Mouse (Mus musculus): Measurements from ENCODE around the gene Ankar. TPM values are rescaled to one million over a fixed set of nuclear protein-coding genes. Genes with fewer than 3 reads are reported as not detected.
A peak's percentile ranks its signal among the peaks of the same experiment; 100 is the strongest.

Gene Ankar
- total RNA-seq, 2 experiments from 2014 or later = not detected

- intact Hi-C loops (cut with DNase I) = no loop called here
- no peak for TF ChIP-seq CTCF (IDR thresholded peaks at IDR 0.05)
- no peak overlapping the region for H3K27ac ChIP-seq
- no peak overlapping the region for H3K4me3 ChIP-seq
- no peak for DNase-seq (ENCODE audit: extremely low spot score in 1 of 2, low spot score in 2 of 2)
Observed at GRCm38 (mm10) chr1:72722646-72723045, 22.3 kb upstream of the Ankar start.

GRCm38 (mm10) chr1:72720115-72720725 lies 19.8 kb upstream of the Ankar start:
- intact Hi-C loops (cut with DNase I) = no loop called here
- TF ChIP-seq CTCF (IDR thresholded peaks at IDR 0.05) = no peak
- DNase-seq (ENCODE audit: extremely low spot score in 1 of 2, low spot score in 2 of 2) = no peak

GRCm38 (mm10) chr1:72718846-72719245 lies 18.5 kb upstream of the Ankar start:
- Histone ChIP-seq H3K4me3 (no peak overlapping the region), H3K27ac (no peak overlapping the region)
- intact Hi-C loops (cut with DNase I) = loop anchor here (5.0 to 10.0 kb wide), 2 partner anchors 106 to 898 kb away; partner anchors contain the start of gene Igfbp2
- TF ChIP-seq CTCF (IDR thresholded peaks at IDR 0.05) = peak; percentile 74
- DNase-seq (ENCODE audit: extremely low spot score in 1 of 2, low spot score in 2 of 2) = peak; percentile 59 to 64

More at GRCm38 (mm10) chr1:72720115-72720725, 19.8 kb upstream of the Ankar start:
- no peak overlapping the region for H3K27ac ChIP-seq
- no peak overlapping the region for H3K4me3 ChIP-seq

- intact Hi-C loops (cut with DNase I) = loop anchor here (1.0 to 10.0 kb wide), 4 partner anchors 107 to 1109 kb away; partner anchors contain the start of gene Igfbp2
- H3K27ac ChIP-seq = no peak overlapping the region
- no peak for DNase-seq (ENCODE audit: extremely low spot score in 1 of 2, low spot score in 2 of 2)
- H3K4me3 ChIP-seq = no peak overlapping the region
- no peak for TF ChIP-seq CTCF (IDR thresholded peaks at IDR 0.05)
Observed at GRCm38 (mm10) chr1:72717540-72717939, 17.2 kb upstream of the Ankar start.

- no peak overlapping the region for H3K27ac ChIP-seq
- intact Hi-C loops (cut with DNase I) = loop anchor here (1.0 to 10.0 kb wide), 4 partner anchors 108 to 1110 kb away; partner anchors contain the start of gene Igfbp2
- DNase-seq (ENCODE audit: extremely low spot score in 1 of 2, low spot score in 2 of 2) = peak; percentile 71 to 72
- no peak overlapping the region for H3K4me3 ChIP-seq
- TF ChIP-seq CTCF (IDR thresholded peaks at IDR 0.05) = peak; percentile 98
Observed at GRCm38 (mm10) chr1:72716926-72717325, 16.5 kb upstream of the Ankar start.

- intact Hi-C loops (cut with DNase I) = loop anchor here (2.0 to 10.0 kb wide), 3 partner anchors 108 to 1110 kb away; partner anchors contain the start of gene Igfbp2
- no peak overlapping the region for H3K27ac ChIP-seq
- DNase-seq (ENCODE audit: extremely low spot score in 1 of 2, low spot score in 2 of 2) = no peak
- no peak overlapping the region for H3K4me3 ChIP-seq
- TF ChIP-seq CTCF (IDR thresholded peaks at IDR 0.05) = no peak
Observed at GRCm38 (mm10) chr1:72716421-72716820, 16.0 kb upstream of the Ankar start.

GRCm38 (mm10) chr1:72715593-72716361 lies 15.4 kb upstream of the Ankar start:
- intact Hi-C loops (cut with DNase I) = loop anchor here (2.0 to 10.0 kb wide), 3 partner anchors 109 to 1111 kb away; partner anchors contain the start of gene Igfbp2
- Histone ChIP-seq H3K4me3 (no peak overlapping the region), H3K27ac (no peak overlapping the region)
- no peak for TF ChIP-seq CTCF (IDR thresholded peaks at IDR 0.05)
- no peak for DNase-seq (ENCODE audit: extremely low spot score in 1 of 2, low spot score in 2 of 2)

- Histone ChIP-seq H3K4me3 (no peak overlapping the region), H3K27ac (no peak overlapping the region)
- TF ChIP-seq CTCF (IDR thresholded peaks at IDR 0.05) = no peak
- no peak for DNase-seq (ENCODE audit: extremely low spot score in 1 of 2, low spot score in 2 of 2)
- intact Hi-C loops (cut with DNase I) = loop anchor here (5.0 to 10.0 kb wide), 2 partner anchors 110 to 902 kb away; partner anchors contain the start of gene Igfbp2
Observed at GRCm38 (mm10) chr1:72715065-72715464, 14.7 kb upstream of the Ankar start.

- TF ChIP-seq CTCF (IDR thresholded peaks at IDR 0.05) = no peak
- intact Hi-C loops (cut with DNase I) = loop anchor here (5.0 to 10.0 kb wide), 2 partner anchors 110 to 407 kb away; partner anchors contain the start of genes Igfbp2 and Xrcc5
- DNase-seq (ENCODE audit: extremely low spot score in 1 of 2, low spot score in 2 of 2) = no peak
- no peak overlapping the region for H3K27ac ChIP-seq
- no peak overlapping the region for H3K4me3 ChIP-seq
Observed at GRCm38 (mm10) chr1:72714547-72714946, 14.2 kb upstream of the Ankar start.

GRCm38 (mm10) chr1:72711684-72712083 lies 11.3 kb upstream of the Ankar start:
- TF ChIP-seq CTCF (IDR thresholded peaks at IDR 0.05) = no peak
- DNase-seq (ENCODE audit: extremely low spot score in 1 of 2, low spot score in 2 of 2) = no peak
- intact Hi-C loops (cut with DNase I) = loop anchor here (5.0 to 10.0 kb wide), 2 partner anchors 113 to 404 kb away; partner anchors contain the start of genes Igfbp2 and Xrcc5
- Histone ChIP-seq H3K4me3 (peak overlapping the region; percentile 76), H3K27ac (peak overlapping the region; percentile 79)

- peak; percentile 96 for DNase-seq (ENCODE audit: extremely low spot score in 1 of 2, low spot score in 2 of 2)
- no peak; the same call in 1 of the 2 replicates for TF ChIP-seq CTCF (IDR thresholded peaks at IDR 0.05)
- intact Hi-C loops (cut with DNase I) = loop anchor here (5.0 to 10.0 kb wide), 2 partner anchors 114 to 404 kb away; partner anchors contain the start of genes Igfbp2 and Xrcc5
- peak within 1 kb of the TSS; percentile 79 for H3K27ac ChIP-seq
- peak within 1 kb of the TSS; percentile 76 for H3K4me3 ChIP-seq
Observed at GRCm38 (mm10) chr1:72710753-72711653, 10.6 kb upstream of the Ankar start, which contains the start of gene Rpl37a. Gene Rpl37a (plus strand): TSS chr1:72711290.
